Mouse (Mus musculus) erythroblast, embryonic 14.5 days (primary cell): Measurements from ENCODE around the gene Scn11a.

Experiments used
- GATA1 ChIP-seq: IDR thresholded peaks from 2 replicates; pipeline ENCODE4 v1.6.1; 2012; ENCODE audit warnings: low read length, inconsistent platforms, mixed read lengths
- TAL1 ChIP-seq: IDR thresholded peaks from 3 replicates; pipeline ENCODE4 v1.6.1; 2012; ENCODE audit warnings: low read length, inconsistent platforms, mixed read lengths

DNA sequence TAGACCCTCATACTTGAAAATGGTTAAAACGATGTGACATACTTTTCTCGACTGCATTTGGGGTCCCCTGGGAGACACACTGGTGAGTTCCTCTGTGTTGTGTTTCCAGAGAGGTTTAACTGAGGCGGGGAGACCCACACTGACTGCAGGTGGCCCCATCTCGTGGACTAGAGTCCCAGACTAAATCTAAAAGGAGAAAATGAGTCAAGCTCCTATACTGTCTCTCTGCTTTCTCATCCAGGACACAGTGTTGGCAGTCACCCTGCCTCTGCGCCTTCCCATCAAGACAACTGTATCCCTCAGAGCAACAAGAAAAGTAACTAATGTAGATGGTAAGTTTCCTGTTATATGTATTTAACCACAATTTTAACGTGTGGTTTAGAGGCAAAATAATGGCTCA lies 15.9 kb upstream of the Scn11a start:
- no peak for TF ChIP-seq TAL1
- TF ChIP-seq GATA1: no peak
